Mouse (Mus musculus): Measurements from ENCODE around the gene Itgb4.

- no peak for TF ChIP-seq GATA1 (IDR thresholded peaks at IDR 0.05; ENCODE audit: borderline replicate concordance, low read length)
- TF ChIP-seq FLI1 (IDR thresholded peaks at IDR 0.05; ENCODE audit: low read length) = no peak
Observed at GRCm38 (mm10) chr11:116036671-116037070, 62.2 kb downstream of the Itgb4 start.

Measured in megakaryocyte, embryonic 14.5 days (primary cell).